In the genomic region with DNA sequence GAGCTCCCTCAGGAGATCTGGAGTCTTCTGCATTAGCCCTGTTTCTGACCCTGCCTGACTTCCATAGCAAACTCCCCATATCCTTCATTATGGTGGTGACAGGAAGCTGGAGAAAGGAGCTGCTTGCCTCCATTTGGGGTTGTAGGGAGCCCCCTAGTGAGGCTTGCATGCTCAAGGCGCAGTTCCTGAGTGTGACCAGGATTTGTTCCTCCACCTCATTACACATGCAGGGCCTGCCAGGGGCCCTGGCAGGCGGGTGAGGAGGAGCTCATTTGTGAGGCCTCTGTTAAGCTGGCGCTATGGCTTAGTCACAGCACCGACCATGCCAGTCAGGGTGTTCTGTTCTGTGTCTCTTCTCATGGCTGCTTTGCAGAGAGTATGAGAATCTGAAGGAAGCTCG, we compare ENCODE assay signal across 9 mouse cellular contexts. TPM values are rescaled to one million over a fixed set of nuclear protein-coding genes. Genes with fewer than 3 reads are reported as not detected.
A peak's percentile ranks its signal among the peaks of the same experiment; 100 is the strongest.
DNase-seq lines count a peak whose midpoint lies in the region; ATAC-seq and TF ChIP-seq lines count a peak whose summit lies in the region.
"Had no signal": no experiment of that assay in that cellular context is flagged by ENCODE, and none has a peak within 500 bp of the region (broad histone marks: within the 10 kb centered on the region; RNA-seq: fewer than 3 reads in every experiment).

No protein-coding gene starts in this region.

- peaks cover 83% of the 10 kb centered on the region for H3K4me1 ChIP-seq in E14TG2a.4 (replicated peaks; ENCODE audit: low read depth, low read length)
- H3K4me1 ChIP-seq in forebrain, postnatal 0 days (ENCODE audit: insufficient read depth) = peaks cover 17% of the 10 kb centered on the region
- peaks cover 35% of the 10 kb centered on the region for H3K4me1 ChIP-seq in olfactory bulb, adult 2 months (ENCODE audit: control insufficient read depth, insufficient read depth, low read length)

- no peak overlapping the region for H3K4me3 ChIP-seq in gastrocnemius, adult 2 months
- peak overlapping the region; percentile 43 for H3K4me3 ChIP-seq in E14TG2a.4 (replicated peaks; ENCODE audit: low read length)
- 0 out of 2 replicates have a peak overlapping the region, but pooled peaks have one; percentile 8 for H3K4me3 ChIP-seq in forebrain, postnatal 0 days (ENCODE audit: low read depth, low read length)
- peak overlapping the region; percentile 16; the same call in 1 of the 2 replicates for H3K4me3 ChIP-seq in olfactory bulb, adult 2 months (ENCODE audit: insufficient read depth, low read depth, low read length)

- peaks cover 100% of the 10 kb centered on the region for H3K36me3 ChIP-seq in E14TG2a.4 (ENCODE audit: insufficient read depth, low read length)
- peaks cover 13% of the 10 kb centered on the region for H3K36me3 ChIP-seq in forebrain, postnatal 0 days (ENCODE audit: insufficient read depth)

- H3K4me2 ChIP-seq in forebrain, postnatal 0 days (ENCODE audit: low read depth) = peak overlapping the region; percentile 37

- intact Hi-C loops in gastrocnemius, adult 2 months (cut with DNase I) = loop anchor here (5.0 kb wide), 3 partner anchors 40 to 90 kb away; partner anchors contain the start of genes Amigo3 and Ip6k1

- TF ChIP-seq POLR2A in olfactory bulb, adult 2 months (IDR thresholded peaks at IDR 0.05; ENCODE audit: insufficient read depth, low read depth, low read length) = no peak

- peak; percentile 49 for TF ChIP-seq CTCF in gastrocnemius, adult 2 months (IDR thresholded peaks at IDR 0.05)
- no peak for TF ChIP-seq CTCF in E14TG2a.4 (conservative IDR thresholded peaks at IDR 0.05; ENCODE audit: low read length)
- TF ChIP-seq CTCF in forebrain, postnatal 0 days (IDR thresholded peaks at IDR 0.05; ENCODE audit: low read depth) = peak; percentile 77
- peak; percentile 66 for TF ChIP-seq CTCF in olfactory bulb, adult 2 months (IDR thresholded peaks at IDR 0.05; ENCODE audit: insufficient read depth, low read depth, low read length)

- ATAC-seq in forebrain, postnatal 0 days = peak; percentile 84

- peak overlapping the region; percentile 37; the same call in 1 of the 2 replicates for H3K9ac ChIP-seq in forebrain, postnatal 0 days

- H3K9me3 ChIP-seq in E14TG2a.4 (ENCODE audit: low read length) = no peaks in the 10 kb centered on the region
- no peaks in the 10 kb centered on the region for H3K9me3 ChIP-seq in forebrain, postnatal 0 days (ENCODE audit: low read length)
- H3K9me3 ChIP-seq: G1E had no signal

- 30% methylated on average over 5 of the region's 5 CpGs for WGBS in forebrain, postnatal 0 days
- 18% methylated on average over 5 of the region's 5 CpGs for WGBS in olfactory bulb, adult 2 months

- no peak overlapping the region for H3K27ac ChIP-seq in gastrocnemius, adult 2 months
- peak overlapping the region; percentile 84 for H3K27ac ChIP-seq in forebrain, postnatal 0 days (ENCODE audit: low read depth, low read length)
- peak overlapping the region; percentile 82 for H3K27ac ChIP-seq in olfactory bulb, adult 2 months (ENCODE audit: insufficient read depth, low read depth, low read length)

- H3K27me3 ChIP-seq in E14TG2a.4 (ENCODE audit: insufficient read depth, low read length) = no peaks in the 10 kb centered on the region
- no peaks in the 10 kb centered on the region for H3K27me3 ChIP-seq in forebrain, postnatal 0 days (ENCODE audit: insufficient read depth, low read length)

- DNase-seq in gastrocnemius, adult 2 months = no peak
- no peak for DNase-seq in gastrocnemius, adult 18-20 months (ENCODE audit: low spot score)
- peak; percentile 78 for DNase-seq in forebrain, postnatal 0 days
- peak; percentile 62 to 71 for DNase-seq in left cerebral cortex, adult 18-20 months (ENCODE audit: low spot score in 2 of 2)
- DNase-seq in cerebellum, adult 8-10 months = no peak
- DNase-seq in T-cell, adult 2 months (ENCODE audit: low spot score) = no peak

RNA-seq across cellular contexts. Expression of gene Traip, which starts 11.9 kb away (rescaled TPM):
- under 1 TPM; 0.25 to 0.43 TPM for total RNA-seq in gastrocnemius, adult 2 months (2021)
- under 1 TPM; 0.27 to 0.62 TPM for total RNA-seq in gastrocnemius, adult 18-20 months (2021)
- total RNA-seq in forebrain, postnatal 0 days (2014; rRNA removed) = 11.0 and 15.7 TPM in 2 replicates
- 11.2 TPM in 2 replicates for polyA plus RNA-seq in forebrain, postnatal 0 days (2015; fragmentation: Nextera tagmentation; extraction: Ambion mirVana)
- 1 to 10 TPM; 7.5 to 9.1 TPM for total RNA-seq in left cerebral cortex, adult 18-20 months (2021)
- polyA plus RNA-seq in olfactory bulb, adult 2 months (2012; ENCODE audit: insufficient read depth, insufficient read length, low replicate concordance, missing spikeins) = not detected in 2 replicates

RNA-seq across cellular contexts. Expression of gene Uba7, which starts 13.4 kb away (rescaled TPM):
- 1 to 10 TPM; 2.3 to 3.1 TPM for total RNA-seq in gastrocnemius, adult 2 months (2021)
- 1 to 10 TPM; 2.6 to 2.8 TPM for total RNA-seq in gastrocnemius, adult 18-20 months (2021)
- 3.5 and 4.0 TPM in 2 replicates for total RNA-seq in forebrain, postnatal 0 days (2014; rRNA removed)
- polyA plus RNA-seq in forebrain, postnatal 0 days (2015; fragmentation: Nextera tagmentation; extraction: Ambion mirVana) = 4.5 and 4.8 TPM in 2 replicates
- 1 to 10 TPM; 4.3 to 5.0 TPM for total RNA-seq in left cerebral cortex, adult 18-20 months (2021)
- not detected in 2 replicates for polyA plus RNA-seq in olfactory bulb, adult 2 months (2012; ENCODE audit: insufficient read depth, insufficient read length, low replicate concordance, missing spikeins)

RNA-seq across cellular contexts. Expression of gene Gm20661, which starts 21.0 kb away (rescaled TPM):
- not detected for total RNA-seq in gastrocnemius, adult 2 months (2021)
- total RNA-seq in gastrocnemius, adult 18-20 months (2021) = not detected
- 0.46 TPM in 1 of 2 replicates, not detected in the other for total RNA-seq in forebrain, postnatal 0 days (2014; rRNA removed)
- 0.12 and 0.20 TPM in 2 replicates for polyA plus RNA-seq in forebrain, postnatal 0 days (2015; fragmentation: Nextera tagmentation; extraction: Ambion mirVana)
- under 1 TPM in 1 of 2 experiments, not detected in 1; 0.40 TPM for total RNA-seq in left cerebral cortex, adult 18-20 months (2021)
- polyA plus RNA-seq in olfactory bulb, adult 2 months (2012; ENCODE audit: insufficient read depth, insufficient read length, low replicate concordance, missing spikeins) = not detected in 2 replicates

RNA-seq across cellular contexts. Expression of gene Inka1, which starts 23.8 kb away (rescaled TPM):
- total RNA-seq in gastrocnemius, adult 2 months (2021) = 1 to 10 TPM; 1.1 to 3.2 TPM
- total RNA-seq in gastrocnemius, adult 18-20 months (2021) = 1 to 10 TPM; 1.5 to 3.0 TPM
- total RNA-seq in forebrain, postnatal 0 days (2014; rRNA removed) = 6.3 and 7.8 TPM in 2 replicates
- 20.3 and 23.0 TPM in 2 replicates for polyA plus RNA-seq in forebrain, postnatal 0 days (2015; fragmentation: Nextera tagmentation; extraction: Ambion mirVana)
- 1 to 10 TPM; 4.0 to 4.5 TPM for total RNA-seq in left cerebral cortex, adult 18-20 months (2021)
- polyA plus RNA-seq in olfactory bulb, adult 2 months (2012; ENCODE audit: insufficient read depth, insufficient read length, low replicate concordance, missing spikeins) = not detected in 2 replicates

RNA-seq across cellular contexts. Expression of gene Camkv, which starts 26.4 kb away (rescaled TPM):
- total RNA-seq in gastrocnemius, adult 2 months (2021) = under 1 TPM in 1 of 2 experiments, not detected in 1; 0.22 TPM
- total RNA-seq in gastrocnemius, adult 18-20 months (2021) = under 1 TPM; 0.26 to 0.34 TPM
- 228 and 329 TPM in 2 replicates for total RNA-seq in forebrain, postnatal 0 days (2014; rRNA removed)
- 194 and 197 TPM in 2 replicates for polyA plus RNA-seq in forebrain, postnatal 0 days (2015; fragmentation: Nextera tagmentation; extraction: Ambion mirVana)
- 100 to 1,000 TPM; 322 to 377 TPM for total RNA-seq in left cerebral cortex, adult 18-20 months (2021)
- not detected in 2 replicates for polyA plus RNA-seq in olfactory bulb, adult 2 months (2012; ENCODE audit: insufficient read depth, insufficient read length, low replicate concordance, missing spikeins)
- polyA plus RNA-seq: G1E had no signal

Comparison
In these comparisons a context has a peak if more than half of its experiments do, and no peak if none do; other contexts are left out.
1. DNase-seq: peak in forebrain, postnatal 0 days (single experiment) and left cerebral cortex, adult 18-20 months (2 of 2); none in gastrocnemius, adult 2 months (single experiment), gastrocnemius, adult 18-20 months (single experiment), cerebellum, adult 8-10 months (single experiment) and T-cell, adult 2 months (single experiment).